Mouse (Mus musculus) myocyte (in vitro differentiated cells): ENCODE data around the gene Rasgrf1.

ENCODE experiments used
- CEBPB ChIP-seq: IDR thresholded peaks from 2 replicates; pipeline ENCODE4 v1.6.1; 2011; ENCODE audit warnings: mild to moderate bottlenecking, moderate library complexity; ENCODE audit not compliant: poor library complexity, insufficient read depth, severe bottlenecking
- MAX ChIP-seq: IDR thresholded peaks from one replicate; pipeline ENCODE4 v1.6.1; 2011; ENCODE audit warnings: low read depth, mild to moderate bottlenecking, control low read depth
- MYOD1 ChIP-seq, 3 experiments: IDR thresholded peaks; one replicate each; pipeline ENCODE4 v1.6.1; 2011; ENCODE audit warnings: control low read depth in 2 of 3, low read depth in 2 of 3, mild to moderate bottlenecking in 2 of 3, moderate library complexity in 1 of 3; ENCODE audit not compliant: insufficient read length in 2 of 3, control insufficient read depth in 1 of 3
- POLR2A ChIP-seq: IDR thresholded peaks from one replicate; pipeline ENCODE4 v1.6.1; 2011; ENCODE audit warnings: low read depth, mild to moderate bottlenecking, control low read depth, moderate library complexity; ENCODE audit not compliant: insufficient read length
- POLR2AphosphoS2 ChIP-seq: IDR thresholded peaks from one replicate; pipeline ENCODE4 v1.6.1; 2011; ENCODE audit warnings: low read depth, control low read depth; ENCODE audit not compliant: insufficient read length
- TCF12 ChIP-seq: IDR thresholded peaks from one replicate; pipeline ENCODE4 v1.6.1; 2011; ENCODE audit warnings: mild to moderate bottlenecking, control low read depth; ENCODE audit not compliant: poor library complexity, insufficient read depth, severe bottlenecking
- TCF3 ChIP-seq: IDR thresholded peaks from one replicate; pipeline ENCODE4 v1.6.1; 2011; ENCODE audit warnings: low read depth, control low read depth; ENCODE audit not compliant: insufficient read length

DNA sequence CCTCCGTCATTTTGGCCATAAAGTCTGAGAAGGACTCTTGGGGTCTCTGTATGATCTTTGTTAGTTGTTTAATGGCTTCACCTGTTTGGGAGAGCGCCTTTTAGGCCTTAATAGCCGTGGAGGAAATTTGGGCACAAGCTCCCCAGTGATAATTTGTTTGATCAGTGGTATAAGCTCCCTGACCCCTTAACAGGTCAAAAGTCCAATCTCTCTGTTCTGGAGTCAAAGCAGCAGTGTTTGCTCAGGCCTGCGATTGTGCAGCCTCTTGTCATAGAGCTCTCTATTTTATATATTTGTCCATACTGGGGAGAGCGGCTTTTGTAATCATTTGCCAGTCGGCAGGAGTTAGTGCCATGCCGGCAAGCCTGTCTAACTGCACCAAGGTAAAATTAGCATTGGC is 135.5 kb downstream of the Rasgrf1 start:
- TF ChIP-seq POLR2A, result no peak
- TF ChIP-seq TCF12, result no peak
- no peak for TF ChIP-seq MYOD1 (IDR thresholded peaks at IDR 0.05; ENCODE audit: control insufficient read depth in 1 of 3, insufficient read length in 2 of 3, low read depth in 2 of 3)
- TF ChIP-seq TCF3, result no peak
- TF ChIP-seq POLR2AphosphoS2, result no peak
- TF ChIP-seq CEBPB, result no peak
- no peak for TF ChIP-seq MAX
